Mouse (Mus musculus) G1E (cell line): Measurements from ENCODE around the gene Morc3. TPM values are rescaled to one million over a fixed set of nuclear protein-coding genes. Genes with fewer than 3 reads are reported as not detected.
A peak's percentile ranks its signal among the peaks of the same experiment; 100 is the strongest.

ENCODE experiments used
- ATAC-seq: 2 replicates; pipeline ENCODE4 v1.8.0; 2016; ENCODE audit warnings: mild to moderate bottlenecking; ENCODE audit not compliant: insufficient number of reproducible peaks, poor library complexity, low FRiP score, severe bottlenecking; ENCODE audit errors: extremely low read depth
- DNase-seq: peaks from one replicate; pipeline ENCODE4 v3.0.0; 2012; ENCODE audit warnings: low spot score
- H3K27me3 ChIP-seq: 2 replicates; pipeline ENCODE4 v1.6.1; 2012; ENCODE audit warnings: mild to moderate bottlenecking, low read length, inconsistent platforms; ENCODE audit not compliant: insufficient read depth
- H3K36me3 ChIP-seq: replicated peaks from 2 replicates; pipeline ENCODE3; 2012; ENCODE audit warnings: mild to moderate bottlenecking, inconsistent platforms
- H3K4me1 ChIP-seq: 2 replicates; pipeline ENCODE4 v1.6.1; 2012; ENCODE audit warnings: low read depth, low read length, inconsistent platforms, mixed read lengths; ENCODE audit not compliant: insufficient read depth
- H3K4me3 ChIP-seq: 2 replicates; pipeline ENCODE4 v1.5.1; 2012; ENCODE audit warnings: low read depth, mild to moderate bottlenecking, inconsistent platforms, low read length, moderate library complexity, mixed read lengths
- H3K9me3 ChIP-seq: replicated peaks from 2 replicates; pipeline ENCODE4 v1.6.1; 2012; ENCODE audit warnings: inconsistent platforms
- CTCF ChIP-seq: IDR thresholded peaks from 2 replicates; pipeline ENCODE4 v1.5.1; 2012; ENCODE audit warnings: low read depth, low read length, inconsistent platforms, mixed read lengths
- GATA1 ChIP-seq: IDR thresholded peaks from 2 replicates; pipeline ENCODE4 v1.6.1; 2012; ENCODE audit warnings: borderline replicate concordance, low read length, inconsistent platforms, mixed read lengths
- GATA2 ChIP-seq: IDR thresholded peaks from 2 replicates; pipeline ENCODE4 v1.6.1; 2012; ENCODE audit warnings: low read depth, low read length, inconsistent platforms, borderline replicate concordance
- POLR2AphosphoS5 ChIP-seq: IDR thresholded peaks from 2 replicates; pipeline ENCODE4 v1.6.1; 2012; ENCODE audit warnings: low read depth, low read length, inconsistent platforms; ENCODE audit not compliant: insufficient replicate concordance
- TAL1 ChIP-seq: conservative IDR thresholded peaks from 2 replicates; pipeline ENCODE4 v1.6.1; 2012; ENCODE audit warnings: low read depth, low read length, inconsistent platforms, mixed read lengths
- polyA plus RNA-seq: library from polyadenylated mRNA; stranded (reverse); fragments of >175 nt; gene quantifications from 2 replicates; pipeline ENCODE4 v1.2.3, GENCODE M21; 2012
- total RNA-seq, 2 experiments: library from RNA; stranded (forward) in 1 of 2; stranded (reverse) in 1 of 2; fragments of 200-1000 nt in 1 of 2; fragments of >200 nt in 1 of 2; fragmentation: Nextera tagmentation in 1 of 2; gene quantifications; 2 replicates each; pipeline ENCODE4 v1.2.3; 2014 to 2017

Morc3 gene
- total and polyA plus RNA-seq, 3 experiments = 13.9 to 88.5 (median 76.3) TPM

DNA sequence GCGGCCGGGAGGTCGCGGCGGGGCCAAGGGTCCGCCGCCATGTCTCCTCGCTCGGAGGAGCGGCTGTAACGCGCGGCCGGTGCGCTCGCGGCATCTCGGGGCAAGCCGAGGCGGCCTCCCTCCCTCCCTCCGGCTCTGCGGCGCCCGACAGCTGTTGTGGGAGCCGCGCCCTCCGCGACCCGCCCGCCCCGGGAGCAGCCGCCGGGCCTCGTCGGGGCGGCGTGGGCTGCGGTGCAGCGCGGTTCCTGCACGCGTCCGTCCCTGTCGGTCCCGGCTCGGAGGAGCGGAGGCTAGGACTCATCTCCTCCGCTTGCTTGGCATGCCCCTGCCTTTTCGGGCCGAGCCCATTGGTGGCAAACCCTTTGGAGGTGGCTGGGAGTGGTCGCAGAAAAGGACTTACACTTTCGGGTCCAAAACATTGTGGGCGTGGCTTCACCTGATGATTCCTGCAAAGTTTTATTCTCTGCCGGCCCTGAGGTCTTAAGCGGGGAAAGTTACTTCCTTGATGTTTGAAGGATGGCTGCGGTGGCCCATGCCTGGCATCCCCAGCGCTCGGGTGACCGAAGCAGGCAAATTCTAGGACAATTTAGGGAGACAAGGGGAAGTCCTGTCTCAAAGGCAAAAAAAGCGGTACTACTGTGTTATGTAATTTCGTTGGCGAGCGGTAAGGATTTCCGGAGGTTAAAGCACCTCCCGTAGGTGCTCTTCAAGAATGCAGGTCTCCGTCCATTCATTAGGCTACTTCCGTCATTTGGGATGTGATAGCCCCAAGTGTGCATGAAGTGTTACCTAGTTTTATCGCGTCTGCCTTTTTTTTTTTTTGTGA lies 743 bp downstream of the Morc3 start:
- DNase-seq (no peak), ATAC-seq (no peak)
- TF ChIP-seq GATA1 (no peak), GATA2 (no peak), POLR2AphosphoS5 (no peak), CTCF (no peak), TAL1 (no peak)
- H3K9me3 ChIP-seq = peaks cover 5% of the 10 kb centered on the region; the same call in 1 of the 2 replicates
- H3K4me3 ChIP-seq = peak overlapping the region; percentile 97
- H3K27me3 ChIP-seq = no peaks in the 10 kb centered on the region
- peaks cover 39% of the 10 kb centered on the region for H3K36me3 ChIP-seq
- H3K4me1 ChIP-seq = peaks cover 35% of the 10 kb centered on the region

GRCm38 (mm10) chr16:93833551-93833950 lies 1.6 kb downstream of the Morc3 start:
- ATAC-seq (no peak), DNase-seq (no peak)
- H3K36me3 ChIP-seq = peaks cover 46% of the 10 kb centered on the region
- H3K9me3 ChIP-seq = no peaks in the 10 kb centered on the region
- TF ChIP-seq TAL1 (no peak), GATA2 (no peak), GATA1 (no peak), POLR2AphosphoS5 (no peak)
- H3K4me1 ChIP-seq = peaks cover 35% of the 10 kb centered on the region
- peak overlapping the region; percentile 97; the same call in 1 of the 2 replicates for H3K4me3 ChIP-seq
- H3K27me3 ChIP-seq = no peaks in the 10 kb centered on the region

- H3K4me1 ChIP-seq = peaks cover 35% of the 10 kb centered on the region
- DNase-seq = no peak
- H3K4me3 ChIP-seq = no peak overlapping the region
- H3K27me3 ChIP-seq = no peaks in the 10 kb centered on the region
- ATAC-seq = no peak
- no peaks in the 10 kb centered on the region for H3K9me3 ChIP-seq
- no peak for TF ChIP-seq CTCF
- no peak for TF ChIP-seq POLR2AphosphoS5
- no peak for TF ChIP-seq GATA2
- no peak for TF ChIP-seq TAL1
- no peak for TF ChIP-seq GATA1
- H3K36me3 ChIP-seq = peaks cover 52% of the 10 kb centered on the region
Measured at GRCm38 (mm10) chr16:93834076-93834475, 2.2 kb downstream of the Morc3 start.

- H3K36me3 ChIP-seq = peaks cover 67% of the 10 kb centered on the region
- H3K9me3 ChIP-seq = no peaks in the 10 kb centered on the region
- H3K4me1 ChIP-seq = peaks cover 21% of the 10 kb centered on the region
- no peak for TF ChIP-seq GATA1
- TF ChIP-seq POLR2AphosphoS5 = no peak
- TF ChIP-seq CTCF = no peak
- TF ChIP-seq TAL1 = no peak
- TF ChIP-seq GATA2 = no peak
- ATAC-seq (no peak), DNase-seq (no peak)
- no peak overlapping the region for H3K4me3 ChIP-seq
- H3K27me3 ChIP-seq = no peaks in the 10 kb centered on the region
Measured at GRCm38 (mm10) chr16:93839049-93839448, 7.1 kb downstream of the Morc3 start.

DNA sequence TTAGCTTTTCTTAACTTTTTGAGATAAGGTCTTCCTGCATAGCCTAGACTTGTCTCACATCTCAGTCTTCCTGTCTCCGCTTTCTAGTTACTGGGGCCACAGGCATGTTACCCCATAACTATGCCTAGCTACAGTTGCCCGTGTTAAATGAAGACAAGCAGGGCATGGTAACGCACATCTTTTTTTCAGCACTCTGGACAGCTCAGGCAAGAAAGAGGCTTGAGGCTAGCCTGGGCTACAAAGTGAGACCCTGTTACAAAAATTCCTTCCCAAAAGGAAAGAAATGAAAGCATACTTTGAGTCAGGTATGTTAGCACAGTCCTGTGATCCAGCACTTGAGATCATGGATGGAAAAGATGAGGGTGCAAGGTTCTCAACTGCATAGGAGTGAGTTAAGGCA lies 18.6 kb downstream of the Morc3 start:
- TF ChIP-seq CTCF = no peak
- TF ChIP-seq GATA1 = no peak
- no peak for TF ChIP-seq GATA2
- TF ChIP-seq TAL1 = no peak
- no peak for TF ChIP-seq POLR2AphosphoS5
- H3K9me3 ChIP-seq = no peaks in the 10 kb centered on the region
- no peak for ATAC-seq

DNA sequence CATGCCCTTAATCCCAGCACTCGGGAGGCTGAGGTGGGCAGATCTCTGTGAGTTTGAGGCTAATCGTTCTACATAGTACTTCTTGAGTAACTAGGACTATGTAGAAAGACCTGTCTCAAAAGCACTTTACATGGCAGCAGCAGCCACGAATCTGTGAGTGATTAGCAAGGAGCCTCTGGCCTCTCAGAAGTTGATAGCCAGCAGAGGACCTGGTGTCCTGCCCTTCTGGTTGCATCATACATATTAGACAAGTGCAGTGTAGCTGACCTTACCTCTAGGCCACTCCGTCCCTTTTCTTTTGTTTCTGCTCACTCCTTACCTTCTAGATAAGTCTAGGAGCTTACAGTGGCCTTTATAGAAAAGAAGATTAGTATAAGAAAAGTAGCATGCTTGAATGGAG lies 28.0 kb downstream of the Morc3 start:
- no peak overlapping the region for H3K4me3 ChIP-seq
- no peaks in the 10 kb centered on the region for H3K9me3 ChIP-seq

More for the DNA sequence above, 18.6 kb downstream of the Morc3 start:
- no peak overlapping the region for H3K4me3 ChIP-seq
- no peaks in the 10 kb centered on the region for H3K4me1 ChIP-seq
- H3K36me3 ChIP-seq = peaks cover 93% of the 10 kb centered on the region
- no peaks in the 10 kb centered on the region for H3K27me3 ChIP-seq
- DNase-seq = no peak

More for the DNA sequence above, 28.0 kb downstream of the Morc3 start:
- Histone ChIP-seq H3K36me3 (peaks cover 96% of the 10 kb centered on the region), H3K4me1 (no peaks in the 10 kb centered on the region), H3K27me3 (no peaks in the 10 kb centered on the region)
- DNase-seq (no peak), ATAC-seq (no peak)
- TF ChIP-seq TAL1 (no peak), GATA1 (no peak), CTCF (no peak), GATA2 (no peak), POLR2AphosphoS5 (no peak)
